Mouse (Mus musculus): ENCODE measurements around the gene Nkx2-5. TPM values are rescaled to one million over a fixed set of nuclear protein-coding genes. Genes with fewer than 3 reads are reported as not detected.
A peak's percentile ranks its signal among the peaks of the same experiment; 100 is the strongest.

Nkx2-5 gene
- polyA plus RNA-seq, 1 experiment from 2014 or later, result 0.09 TPM

DNA sequence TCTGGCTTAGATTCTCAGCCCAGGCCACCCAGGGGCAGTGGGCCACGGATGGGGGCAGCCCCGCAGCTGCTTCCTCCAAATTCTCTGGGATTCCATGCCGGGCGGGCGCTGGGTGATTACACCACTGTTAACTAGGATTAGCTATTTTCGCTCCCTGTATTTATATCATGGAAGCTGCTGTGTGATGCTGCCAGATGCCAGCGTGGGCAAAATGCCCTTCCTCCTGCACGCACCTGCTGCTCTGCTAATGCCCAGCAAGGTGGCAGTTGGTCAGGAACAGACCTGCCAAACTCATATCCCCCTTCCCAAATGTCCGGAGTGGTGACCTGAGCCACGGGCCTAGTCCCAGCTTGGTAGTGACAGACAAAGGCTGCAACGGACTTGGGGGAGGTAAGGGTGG, 29.7 kb upstream of the Nkx2-5 start:
- Histone ChIP-seq H3K4me2 (no peak overlapping the region), H3K36me3 (no peaks in the 10 kb centered on the region), H3K27me3 (no peaks in the 10 kb centered on the region), H3K9me3 (no peaks in the 10 kb centered on the region), H3K27ac (replicated peaks) (no peak overlapping the region), H3K9ac (no peak overlapping the region), H3K4me3 (no peak overlapping the region), H3K4me1 (replicated peaks) (no peaks in the 10 kb centered on the region)
- 71% methylated on average over 11 of the region's 11 CpGs for WGBS
- no peak for ATAC-seq (ENCODE audit: low FRiP score, low read depth)

DNA sequence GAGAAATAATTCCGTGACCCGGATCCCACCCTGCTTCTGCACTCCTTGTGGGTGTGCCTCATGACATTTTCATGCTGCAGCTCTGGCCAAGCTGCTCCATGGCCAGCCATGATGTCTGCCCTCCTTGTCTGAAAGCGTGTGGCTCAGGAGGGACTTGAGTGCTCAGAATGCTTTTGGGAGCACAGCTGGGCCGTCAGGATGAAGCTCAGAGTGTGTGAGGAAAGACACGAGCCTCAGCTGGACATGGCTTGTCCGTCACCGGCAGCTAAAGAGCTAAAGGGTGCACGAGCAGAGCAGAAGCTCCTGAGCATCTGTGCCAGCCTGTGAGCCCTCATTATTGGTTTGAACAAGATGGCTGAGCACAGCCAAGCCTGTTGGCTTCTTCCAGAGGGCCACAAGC, 28.7 kb upstream of the Nkx2-5 start:
- no peaks in the 10 kb centered on the region for H3K4me1 ChIP-seq (replicated peaks)
- H3K9ac ChIP-seq, result no peak overlapping the region
- H3K9me3 ChIP-seq, result no peaks in the 10 kb centered on the region
- H3K4me2 ChIP-seq, result no peak overlapping the region
- WGBS, result 76% methylated on average over 8 of the region's 8 CpGs
- H3K27ac ChIP-seq (replicated peaks), result no peak overlapping the region
- H3K27me3 ChIP-seq, result no peaks in the 10 kb centered on the region
- no peak overlapping the region for H3K4me3 ChIP-seq
- H3K36me3 ChIP-seq, result no peaks in the 10 kb centered on the region
- no peak for ATAC-seq (ENCODE audit: low FRiP score, low read depth)

DNA sequence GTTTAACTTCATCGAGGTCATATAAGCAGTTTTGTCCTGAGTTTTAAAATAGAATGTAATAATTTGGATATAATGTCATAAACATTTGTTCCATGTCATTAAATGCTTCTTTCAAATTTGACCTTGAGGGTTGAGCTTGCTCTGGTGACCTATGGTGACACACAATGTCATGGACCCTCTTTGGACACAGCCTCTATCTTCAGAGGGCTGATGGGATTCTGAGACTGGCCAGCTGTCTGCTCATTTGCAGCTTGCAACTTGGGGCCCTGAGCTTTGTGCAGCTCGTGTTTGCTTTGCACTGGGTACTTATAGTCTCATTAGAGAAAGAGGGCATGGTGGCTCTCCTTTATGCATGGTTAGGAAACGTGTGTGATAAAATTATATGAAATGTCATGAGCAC, 28.1 kb upstream of the Nkx2-5 start:
- H3K4me1 ChIP-seq (replicated peaks), result no peaks in the 10 kb centered on the region
- no peaks in the 10 kb centered on the region for H3K27me3 ChIP-seq
- WGBS, result 79% methylated on average over 3 of the region's 3 CpGs
- H3K4me2 ChIP-seq, result no peak overlapping the region
- H3K27ac ChIP-seq (replicated peaks), result no peak overlapping the region
- no peaks in the 10 kb centered on the region for H3K9me3 ChIP-seq
- H3K9ac ChIP-seq, result no peak overlapping the region
- ATAC-seq (ENCODE audit: low FRiP score, low read depth), result no peak
- H3K36me3 ChIP-seq, result no peaks in the 10 kb centered on the region
- H3K4me3 ChIP-seq, result no peak overlapping the region

DNA sequence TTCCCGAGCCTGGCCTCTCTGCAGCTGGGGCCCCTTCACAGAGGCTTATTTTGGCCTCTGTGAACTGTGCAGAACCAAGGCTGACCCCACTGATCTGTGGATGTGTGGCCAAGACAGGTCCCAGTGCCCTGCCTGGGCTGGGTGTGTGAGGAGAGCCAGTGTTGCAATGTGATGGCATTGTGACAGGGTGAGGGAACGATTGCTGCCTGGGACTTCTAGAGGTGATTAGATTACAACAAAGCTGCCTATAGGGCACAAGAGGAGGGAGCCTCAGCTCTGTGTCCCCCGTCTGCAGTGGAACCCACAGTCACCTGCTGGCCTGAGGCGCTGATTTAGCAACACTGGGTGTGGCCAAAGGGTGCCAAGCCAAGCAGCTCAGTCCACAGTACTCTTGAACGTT, 23.9 kb upstream of the Nkx2-5 start:
- no peak overlapping the region for H3K4me2 ChIP-seq
- H3K4me3 ChIP-seq, result no peak overlapping the region
- ATAC-seq (ENCODE audit: low FRiP score, low read depth), result no peak
- H3K4me1 ChIP-seq (replicated peaks), result no peaks in the 10 kb centered on the region
- no peak overlapping the region for H3K9ac ChIP-seq
- WGBS, result 31% methylated on average over 5 of the region's 5 CpGs
- no peaks in the 10 kb centered on the region for H3K27me3 ChIP-seq
- no peaks in the 10 kb centered on the region for H3K36me3 ChIP-seq
- no peak overlapping the region for H3K27ac ChIP-seq (replicated peaks)
- no peaks in the 10 kb centered on the region for H3K9me3 ChIP-seq

DNA sequence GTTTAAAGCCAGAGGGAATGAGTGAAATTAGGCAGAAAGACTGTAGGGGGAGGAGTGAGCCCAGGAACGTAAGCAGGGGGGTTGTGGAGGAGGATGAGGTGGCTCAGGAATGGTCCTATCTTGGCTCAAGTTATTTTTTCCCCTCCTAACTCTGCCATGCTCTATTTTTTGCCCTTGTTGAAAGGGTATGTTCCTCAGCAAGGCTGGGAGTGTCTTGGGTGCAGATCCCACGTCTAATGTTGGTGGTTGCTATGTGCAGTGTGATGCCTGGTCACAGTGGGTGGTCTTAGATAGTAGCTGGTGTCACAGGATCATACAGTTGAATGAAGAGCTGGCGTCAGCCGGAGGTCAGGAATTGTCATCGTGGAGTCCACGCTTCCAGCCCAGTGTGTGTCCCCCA, 20.3 kb upstream of the Nkx2-5 start:
- H3K4me3 ChIP-seq, result no peak overlapping the region
- H3K4me1 ChIP-seq (replicated peaks), result no peaks in the 10 kb centered on the region
- no peak overlapping the region for H3K4me2 ChIP-seq
- no peak overlapping the region for H3K27ac ChIP-seq (replicated peaks)
- H3K9me3 ChIP-seq, result no peaks in the 10 kb centered on the region
- no peak overlapping the region for H3K9ac ChIP-seq
- H3K27me3 ChIP-seq, result peaks cover 8% of the 10 kb centered on the region; the same call in 1 of the 2 replicates
- no peak for ATAC-seq (ENCODE audit: low FRiP score, low read depth)
- H3K36me3 ChIP-seq, result no peaks in the 10 kb centered on the region
- 64% methylated on average over 6 of the region's 6 CpGs for WGBS

DNA sequence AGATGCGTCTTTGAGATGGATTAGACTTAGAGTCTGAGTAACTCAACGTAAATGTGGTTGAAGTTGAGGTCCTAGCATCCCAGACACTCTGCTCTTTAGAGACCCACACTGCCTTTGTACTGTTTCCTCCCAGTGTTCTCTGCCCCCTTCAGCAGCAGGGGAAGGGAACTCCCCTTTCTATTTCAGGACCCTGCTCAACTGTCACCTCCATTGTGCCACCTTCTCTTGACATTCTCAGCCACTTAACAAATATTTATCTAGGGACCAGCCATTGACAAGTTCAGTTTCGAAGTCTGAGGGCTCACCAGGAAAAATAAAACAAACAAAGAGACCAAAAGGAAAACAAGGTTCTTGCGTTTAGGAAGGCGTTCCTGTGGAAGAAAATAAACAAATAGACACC, 19.5 kb upstream of the Nkx2-5 start:
- H3K27ac ChIP-seq (replicated peaks), result no peak overlapping the region
- H3K36me3 ChIP-seq, result no peaks in the 10 kb centered on the region
- no peak overlapping the region for H3K9ac ChIP-seq
- H3K4me3 ChIP-seq, result no peak overlapping the region
- 63% methylated on average over 5 of the region's 5 CpGs for WGBS
- ATAC-seq (ENCODE audit: low FRiP score, low read depth), result no peak
- no peak overlapping the region for H3K4me2 ChIP-seq
- H3K4me1 ChIP-seq (replicated peaks), result no peaks in the 10 kb centered on the region
- no peaks in the 10 kb centered on the region for H3K9me3 ChIP-seq
- H3K27me3 ChIP-seq, result peaks cover 15% of the 10 kb centered on the region

DNA sequence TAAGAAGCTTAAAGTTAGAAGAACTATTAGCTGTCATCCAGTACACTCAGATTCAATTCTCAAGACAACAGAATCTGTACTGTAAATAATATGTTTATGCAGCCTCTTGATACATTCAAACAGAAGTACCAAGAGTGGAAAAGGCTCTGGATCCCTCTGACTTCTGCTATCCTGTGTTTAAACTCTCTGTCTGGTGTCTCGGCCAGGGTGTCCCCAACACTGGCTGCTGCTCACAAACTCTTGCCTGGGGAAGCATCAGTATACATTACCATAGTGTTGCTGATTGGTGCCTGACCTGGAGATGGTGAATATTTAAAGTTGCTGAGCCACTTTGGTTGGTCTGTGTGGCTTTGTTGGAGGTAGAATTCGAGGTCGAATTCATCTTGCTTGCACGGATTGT, 17.0 kb upstream of the Nkx2-5 start:
- Histone ChIP-seq H3K27me3 (peaks cover 36% of the 10 kb centered on the region), H3K9ac (no peak overlapping the region), H3K4me1 (replicated peaks) (no peaks in the 10 kb centered on the region), H3K4me3 (no peak overlapping the region), H3K4me2 (no peak overlapping the region), H3K9me3 (no peaks in the 10 kb centered on the region), H3K36me3 (no peaks in the 10 kb centered on the region), H3K27ac (replicated peaks) (no peak overlapping the region)
- WGBS, result 72% methylated on average over 4 of the region's 4 CpGs
- no peak for ATAC-seq (ENCODE audit: low FRiP score, low read depth)

DNA sequence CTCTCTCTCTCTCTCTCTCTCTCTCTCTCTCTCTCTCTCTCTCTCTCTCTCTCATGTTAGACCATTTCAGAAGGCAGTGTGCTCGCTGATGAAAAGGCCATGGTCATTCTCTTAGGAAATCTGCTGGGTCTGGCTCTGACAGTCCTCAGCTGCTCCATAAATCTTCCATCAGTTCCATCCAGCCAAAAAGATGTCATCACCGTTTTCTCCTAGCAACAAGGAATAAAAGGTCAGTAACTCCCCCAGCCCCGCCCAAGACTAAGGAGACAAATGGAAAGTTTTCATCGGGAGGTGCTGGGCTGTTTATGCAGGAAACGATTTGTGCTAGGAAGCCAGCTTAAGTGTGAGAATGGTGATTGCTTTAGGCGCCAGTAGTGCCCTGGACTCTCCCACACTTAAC, 16.6 kb upstream of the Nkx2-5 start:
- Histone ChIP-seq H3K4me3 (no peak overlapping the region), H3K27me3 (peaks cover 40% of the 10 kb centered on the region), H3K4me1 (replicated peaks) (no peaks in the 10 kb centered on the region), H3K9me3 (no peaks in the 10 kb centered on the region), H3K9ac (no peak overlapping the region), H3K27ac (replicated peaks) (no peak overlapping the region), H3K4me2 (no peak overlapping the region), H3K36me3 (no peaks in the 10 kb centered on the region)
- ATAC-seq (ENCODE audit: low FRiP score, low read depth), result no peak
- WGBS, result 20% methylated on average over 6 of the region's 6 CpGs

DNA sequence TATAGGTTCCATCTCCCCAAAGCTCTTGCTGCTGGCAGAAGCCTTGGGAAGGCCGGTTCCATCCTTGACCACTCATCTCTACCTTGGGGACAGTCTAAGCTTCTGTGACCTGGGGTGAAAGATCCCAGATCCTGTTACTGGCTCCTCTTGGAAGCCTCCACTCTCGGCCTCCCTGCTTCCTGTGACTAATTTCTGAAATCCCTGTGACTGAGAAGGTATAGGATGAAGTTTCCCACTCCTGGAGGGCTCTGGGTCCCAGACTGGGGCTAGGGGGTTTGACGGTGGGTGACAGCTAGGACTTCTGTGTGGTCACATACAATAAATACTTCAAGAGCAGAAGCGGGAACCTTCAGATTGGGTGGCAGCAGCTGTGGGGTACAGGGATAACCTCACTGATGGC, 16.1 kb upstream of the Nkx2-5 start:
- Histone ChIP-seq H3K4me2 (no peak overlapping the region), H3K9me3 (no peaks in the 10 kb centered on the region), H3K36me3 (no peaks in the 10 kb centered on the region), H3K27me3 (peaks cover 45% of the 10 kb centered on the region), H3K4me1 (replicated peaks) (no peaks in the 10 kb centered on the region), H3K4me3 (no peak overlapping the region), H3K27ac (replicated peaks) (no peak overlapping the region), H3K9ac (no peak overlapping the region)
- 47% methylated on average over 4 of the region's 4 CpGs for WGBS
- no peak for ATAC-seq (ENCODE audit: low FRiP score, low read depth)

DNA sequence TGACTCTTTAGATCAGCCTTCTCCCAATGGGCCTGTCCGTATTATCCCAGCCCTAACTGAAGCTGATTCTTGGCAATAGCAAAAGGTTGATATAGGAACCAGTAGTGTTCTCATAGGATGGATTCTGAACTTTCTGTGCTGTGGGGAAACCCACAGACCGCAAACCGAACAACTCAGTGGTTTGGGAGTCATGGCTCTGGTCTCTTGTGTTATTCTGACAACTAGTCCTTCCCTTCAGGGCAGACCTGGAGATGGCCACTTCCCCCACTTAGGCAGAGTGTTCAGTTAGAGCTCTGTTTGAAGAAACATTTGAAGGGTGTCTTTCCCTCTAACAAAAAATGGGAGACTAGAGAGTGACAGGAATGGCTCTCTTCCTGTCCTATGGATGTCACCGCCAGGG, 7.5 kb upstream of the Nkx2-5 start:
- H3K4me3 ChIP-seq, result no peak overlapping the region
- no peak for ATAC-seq (ENCODE audit: low FRiP score, low read depth)
- no peak overlapping the region for H3K27ac ChIP-seq (replicated peaks)
- no peaks in the 10 kb centered on the region for H3K36me3 ChIP-seq
- no peaks in the 10 kb centered on the region for H3K9me3 ChIP-seq
- peaks cover 84% of the 10 kb centered on the region for H3K27me3 ChIP-seq
- no peak overlapping the region for H3K4me2 ChIP-seq
- 2% methylated on average over 4 of the region's 4 CpGs for WGBS
- H3K9ac ChIP-seq, result no peak overlapping the region
- H3K4me1 ChIP-seq (replicated peaks), result peaks cover 10% of the 10 kb centered on the region

DNA sequence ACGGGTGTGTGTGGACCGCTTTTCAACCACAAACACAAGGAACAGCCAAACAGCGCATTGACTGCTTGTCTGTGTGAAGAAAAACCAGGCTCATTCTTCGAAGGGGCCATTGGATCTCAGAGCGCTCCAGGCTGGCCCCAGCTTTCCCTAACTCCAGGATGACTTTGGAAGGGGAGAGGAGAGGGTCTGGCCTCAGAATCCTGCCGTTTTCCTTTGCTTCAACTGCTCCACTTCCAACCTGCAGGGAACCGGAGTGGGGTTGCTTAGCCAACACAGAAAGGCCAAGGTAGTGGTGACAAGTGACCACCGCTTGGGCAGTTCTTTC, 6.3 kb upstream of the Nkx2-5 start:
- Histone ChIP-seq H3K4me2 (no peak overlapping the region), H3K27ac (replicated peaks) (no peak overlapping the region), H3K36me3 (no peaks in the 10 kb centered on the region), H3K9me3 (no peaks in the 10 kb centered on the region), H3K27me3 (peaks cover 83% of the 10 kb centered on the region), H3K4me3 (no peak overlapping the region), H3K4me1 (replicated peaks) (peaks cover 10% of the 10 kb centered on the region), H3K9ac (no peak overlapping the region)
- ATAC-seq (ENCODE audit: low FRiP score, low read depth), result no peak
- WGBS, result 4% methylated on average over 8 of the region's 8 CpGs

DNA sequence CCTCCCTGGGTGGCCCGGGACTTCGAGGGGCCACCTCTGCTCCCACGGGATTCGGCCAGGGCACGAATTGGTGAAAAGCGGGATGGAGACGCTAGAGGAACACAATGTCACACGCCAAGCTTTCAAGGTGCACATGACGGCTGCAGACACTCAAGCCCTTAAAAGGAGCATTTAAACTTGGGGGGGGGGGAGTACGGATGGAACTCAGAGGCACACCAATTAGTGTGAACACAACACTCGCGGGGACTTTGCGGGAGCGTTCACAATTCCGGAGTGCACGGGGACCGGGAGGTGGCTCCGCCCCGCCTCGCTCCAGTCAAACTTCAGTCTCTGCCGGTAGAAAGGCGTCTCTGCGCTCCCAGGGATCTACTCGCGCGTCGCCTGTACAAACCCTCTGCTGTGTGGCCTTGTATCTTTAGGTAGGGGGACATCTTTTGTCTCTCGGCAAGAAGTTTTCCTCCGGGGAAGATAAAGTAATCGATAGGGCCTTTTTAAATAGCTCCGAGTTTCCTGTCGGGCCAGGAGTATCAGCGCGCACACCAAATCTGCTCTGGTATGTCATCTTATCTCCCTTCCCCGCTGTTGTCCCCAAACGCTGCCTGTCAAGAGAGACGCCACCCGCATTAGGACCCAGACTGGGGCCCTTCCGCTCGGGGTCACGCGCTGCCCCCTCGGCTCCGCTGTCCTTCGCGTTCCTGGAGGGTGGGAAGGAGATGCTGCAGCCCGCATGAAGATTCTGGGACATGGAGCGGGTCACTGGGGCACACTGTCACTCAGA, 5.7 kb upstream of the Nkx2-5 start:
- H3K4me2 ChIP-seq, result peak overlapping the region; percentile 20
- H3K27me3 ChIP-seq, result peaks cover 82% of the 10 kb centered on the region
- H3K27ac ChIP-seq (replicated peaks), result no peak overlapping the region
- H3K36me3 ChIP-seq, result no peaks in the 10 kb centered on the region
- H3K4me1 ChIP-seq (replicated peaks), result peaks cover 10% of the 10 kb centered on the region
- no peak for ATAC-seq (ENCODE audit: low FRiP score, low read depth)
- under 1% methylated on average over 48 of the region's 48 CpGs for WGBS
- no peak overlapping the region for H3K4me3 ChIP-seq
- H3K9ac ChIP-seq, result no peak overlapping the region
- no peaks in the 10 kb centered on the region for H3K9me3 ChIP-seq

DNA sequence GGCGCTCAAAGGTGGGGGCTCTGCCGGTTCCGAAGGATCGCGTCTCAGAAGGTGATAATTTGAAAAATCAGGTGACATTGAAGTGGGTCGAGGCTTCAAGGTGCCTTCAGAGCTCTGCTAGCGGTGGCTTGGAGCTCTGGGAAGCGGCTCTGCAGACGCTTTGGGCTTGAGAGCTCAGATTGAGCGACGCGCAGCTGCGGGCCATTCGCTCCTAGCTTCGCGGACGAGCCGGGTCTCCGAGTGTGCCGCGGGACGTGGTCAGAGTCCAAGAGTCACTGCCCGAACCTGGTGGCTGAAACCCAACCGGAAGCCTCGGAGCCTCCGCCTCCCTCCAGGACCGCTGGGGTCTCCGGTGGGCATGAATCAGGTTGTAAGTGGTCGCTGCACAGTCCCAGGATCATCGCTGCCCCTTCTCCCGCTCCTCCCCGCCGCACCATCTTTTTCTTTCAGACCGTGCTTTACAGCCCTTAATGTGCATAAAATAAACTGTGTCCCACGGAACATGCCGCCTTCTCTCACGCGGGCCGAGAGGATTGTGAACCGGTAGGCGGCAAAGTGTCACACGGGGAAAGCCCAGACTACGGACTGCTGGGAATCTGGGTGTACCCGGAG, 5.0 kb upstream of the Nkx2-5 start:
- peak overlapping the region; percentile 20 for H3K4me2 ChIP-seq
- no peak for ATAC-seq (ENCODE audit: low FRiP score, low read depth)
- under 1% methylated on average over 44 of the region's 44 CpGs for WGBS
- peaks cover 83% of the 10 kb centered on the region for H3K27me3 ChIP-seq
- no peak overlapping the region for H3K27ac ChIP-seq (replicated peaks)
- no peaks in the 10 kb centered on the region for H3K9me3 ChIP-seq
- H3K4me1 ChIP-seq (replicated peaks), result peaks cover 10% of the 10 kb centered on the region
- no peak overlapping the region; the same call in 1 of the 2 replicates for H3K4me3 ChIP-seq
- no peak overlapping the region for H3K9ac ChIP-seq
- no peaks in the 10 kb centered on the region for H3K36me3 ChIP-seq
